Mouse (Mus musculus) urinary bladder, adult 18-20 months (tissue): ENCODE data around the gene Plcd3.

ENCODE experiments used
- DNase-seq, 2 experiments: peaks; one replicate each; pipeline ENCODE4 v3.0.0; 2022; ENCODE audit warnings: low spot score in 2 of 2, mixed read lengths in 2 of 2

Plcd3 gene

GRCm38 (mm10) chr11:103101481-103101865, at the start of gene Plcd3, which contains the start of gene Acbd4:
Gene Plcd3 (minus strand): TSS chr11:103101658.
Gene Acbd4 (plus strand): TSS chr11:103101682.
- DNase-seq, result peak; percentile 85 to 87

DNA sequence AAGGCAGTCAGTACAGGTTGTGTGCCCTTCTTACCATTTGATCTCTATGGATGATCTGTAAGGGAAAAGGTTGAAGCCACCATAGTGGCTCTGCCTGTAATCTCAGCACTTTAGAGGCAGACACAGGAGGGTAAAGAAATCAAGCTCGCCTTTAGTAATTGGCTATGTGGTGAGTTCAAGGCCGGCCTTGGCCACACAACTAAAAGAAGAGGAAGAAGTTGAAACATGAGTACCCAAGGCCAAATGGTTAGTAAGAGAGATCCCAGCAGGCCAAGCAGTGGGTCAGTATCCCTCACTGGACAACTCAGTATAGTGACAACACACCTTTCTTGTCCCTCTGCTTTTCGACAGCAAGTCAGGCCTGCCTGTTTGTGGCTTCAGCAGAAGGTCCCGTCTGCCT, 48.3 kb upstream of the Plcd3 start:
- DNase-seq, result no peak

DNA sequence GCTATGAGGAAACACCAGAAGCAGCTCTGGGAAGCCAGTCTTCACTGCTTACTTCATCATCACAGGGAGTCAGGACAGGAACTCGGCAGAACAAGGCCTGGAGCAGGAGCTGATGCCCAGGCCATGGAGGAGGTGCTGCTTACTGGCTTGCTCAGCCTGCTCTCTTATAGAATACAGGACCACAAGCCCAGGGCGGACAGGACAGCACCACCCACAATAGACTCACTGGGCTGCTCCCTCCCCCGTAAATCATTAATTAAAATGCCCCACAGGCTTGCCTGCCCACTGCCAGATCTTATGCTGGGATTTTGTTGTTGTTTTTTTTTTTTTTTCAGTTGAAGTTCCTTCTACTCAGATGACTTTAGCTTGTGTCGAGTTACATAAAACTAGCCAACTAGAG, 46.3 kb upstream of the Plcd3 start:
- DNase-seq, result no peak

GRCm38 (mm10) chr11:103146386-103146785, 44.9 kb upstream of the Plcd3 start:
- DNase-seq, result no peak

GRCm38 (mm10) chr11:103144309-103145285, 43.1 kb upstream of the Plcd3 start:
- peak in 1 of 2 experiments; percentile 12 for DNase-seq

- DNase-seq, result peak; percentile 12 to 41
These were observed 41.2 kb upstream of the Plcd3 start for GRCm38 (mm10) chr11:103142441-103143182.

GRCm38 (mm10) chr11:103141944-103142255, 40.4 kb upstream of the Plcd3 start:
- DNase-seq, result no peak

GRCm38 (mm10) chr11:103141101-103141943, 39.9 kb upstream of the Plcd3 start:
- peak; percentile 49 to 66 for DNase-seq

DNA sequence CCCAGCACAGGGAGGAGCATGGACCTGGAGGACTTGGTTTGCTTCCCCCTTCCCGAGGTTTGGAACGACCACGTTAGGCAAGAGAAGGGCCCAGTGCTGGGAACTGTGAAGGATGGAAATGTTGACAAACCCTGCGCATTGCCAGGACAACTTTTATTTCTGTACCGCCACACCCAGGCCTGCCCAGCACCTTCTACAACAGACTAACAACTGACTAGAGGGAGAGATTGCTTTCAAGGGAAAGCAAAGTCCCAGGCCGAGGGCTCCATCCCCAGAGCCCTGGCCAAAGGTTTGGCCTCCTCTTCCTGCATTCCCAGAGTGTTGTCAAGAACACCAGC, 39.3 kb upstream of the Plcd3 start:
- peak in 1 of 2 experiments; percentile 14 for DNase-seq

GRCm38 (mm10) chr11:103139951-103140762, 38.7 kb upstream of the Plcd3 start:
- no peak for DNase-seq

DNA sequence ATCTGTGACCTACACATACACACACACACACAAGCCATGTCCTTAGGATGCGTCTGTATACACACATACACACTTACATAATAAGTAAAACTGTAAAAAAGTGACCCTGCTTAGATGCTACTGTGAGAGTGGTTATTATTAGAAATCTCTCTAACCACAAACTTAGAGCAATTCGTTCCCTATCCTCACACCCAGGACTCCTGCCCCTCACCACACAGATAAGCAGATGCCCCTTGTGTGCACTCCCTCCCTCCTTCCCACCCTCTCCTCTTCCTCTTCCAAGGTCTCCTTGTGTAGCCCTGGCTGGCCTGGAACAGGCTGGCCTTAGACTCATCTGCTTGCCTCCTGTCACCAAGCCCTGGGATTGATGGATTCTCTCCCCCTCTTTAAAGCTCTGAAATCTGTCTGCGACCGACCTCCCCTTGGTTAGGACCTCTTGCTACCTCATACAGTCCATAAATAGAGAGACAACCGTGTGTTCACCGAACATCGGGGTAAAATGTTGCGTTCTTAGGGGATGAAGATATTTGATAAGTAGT, 34.6 kb upstream of the Plcd3 start:
- no peak for DNase-seq

- DNase-seq, result no peak
These were observed 32.8 kb upstream of the Plcd3 start for GRCm38 (mm10) chr11:103134221-103134620.

DNA sequence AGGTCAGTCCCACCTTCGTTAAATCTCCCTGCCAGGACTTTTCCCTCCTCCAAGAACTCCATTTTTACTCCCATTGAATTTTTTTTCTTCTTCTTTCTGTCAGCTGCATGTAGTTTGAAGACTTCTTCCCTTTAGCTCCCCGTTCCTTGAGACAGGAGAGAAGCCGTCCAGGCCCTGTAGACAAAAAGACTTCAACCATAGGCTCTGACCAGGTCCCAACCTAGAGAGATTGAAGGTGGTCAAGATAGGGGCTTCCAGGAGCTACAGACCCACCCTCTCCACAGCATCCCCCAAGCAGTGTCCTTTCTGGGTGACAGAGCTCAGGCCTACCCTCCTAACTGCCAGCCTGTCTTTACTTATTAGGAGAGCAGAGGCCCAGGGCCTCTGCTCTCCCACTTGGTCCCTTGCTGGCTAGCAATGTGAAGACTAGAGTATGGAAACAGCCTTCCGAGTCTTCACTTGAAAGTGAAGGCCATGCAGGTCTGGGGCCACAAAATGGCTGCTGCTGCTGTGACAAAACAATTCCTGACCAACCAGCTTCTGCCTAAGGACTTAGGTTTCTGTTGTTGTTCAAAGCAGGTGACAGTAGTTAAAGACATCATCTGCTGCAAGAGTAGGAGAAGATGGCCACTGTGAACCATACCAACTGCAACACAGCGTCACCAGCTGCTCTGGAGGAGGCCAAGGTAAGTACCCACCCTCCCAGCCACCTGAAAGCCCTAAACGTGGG, 32.2 kb upstream of the Plcd3 start:
- no peak for DNase-seq

DNA sequence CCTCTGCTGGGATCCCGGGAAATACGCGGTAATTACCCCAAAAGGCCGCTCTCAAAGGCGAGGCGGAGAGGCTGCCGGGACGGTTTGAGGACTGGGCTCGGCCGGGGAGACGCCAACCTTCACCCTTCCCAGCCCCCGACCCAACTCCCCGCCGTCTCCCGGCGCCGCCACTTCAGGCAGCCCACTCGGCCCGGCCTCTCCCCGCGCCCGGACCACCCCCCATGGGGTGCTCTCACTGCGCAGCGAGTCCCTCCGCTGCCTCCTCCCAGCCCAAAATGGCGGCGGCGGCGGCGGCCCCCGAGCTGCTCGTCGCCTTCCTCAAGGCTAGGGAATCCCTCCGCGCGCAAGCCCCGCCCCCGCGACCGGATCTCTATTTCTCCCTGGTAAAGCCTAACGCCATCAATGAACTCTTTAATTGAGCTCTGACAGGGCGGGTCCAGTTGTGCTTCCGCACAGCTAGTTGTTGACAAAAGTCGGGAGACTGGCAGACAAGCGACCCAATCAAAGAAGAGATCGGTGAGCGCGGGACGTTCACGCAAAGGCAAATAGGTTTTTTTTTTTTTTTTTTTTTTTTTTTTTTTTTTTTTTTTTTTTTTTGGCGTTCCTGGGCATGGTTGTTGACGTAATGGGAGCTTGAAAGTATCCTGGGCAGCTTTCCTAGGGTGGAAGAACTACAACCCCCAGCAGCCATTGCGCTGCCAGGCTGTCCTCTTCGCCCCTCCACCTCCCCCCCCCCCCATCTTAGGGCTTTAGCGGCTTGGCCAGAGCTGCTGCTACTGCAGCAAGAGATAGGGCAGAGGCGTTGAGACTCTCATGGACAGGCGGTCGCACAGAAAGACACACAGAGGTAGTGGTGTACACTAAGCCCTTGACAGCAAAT, 31.4 kb upstream of the Plcd3 start:
- peak; percentile 99 to 100 for DNase-seq

DNA sequence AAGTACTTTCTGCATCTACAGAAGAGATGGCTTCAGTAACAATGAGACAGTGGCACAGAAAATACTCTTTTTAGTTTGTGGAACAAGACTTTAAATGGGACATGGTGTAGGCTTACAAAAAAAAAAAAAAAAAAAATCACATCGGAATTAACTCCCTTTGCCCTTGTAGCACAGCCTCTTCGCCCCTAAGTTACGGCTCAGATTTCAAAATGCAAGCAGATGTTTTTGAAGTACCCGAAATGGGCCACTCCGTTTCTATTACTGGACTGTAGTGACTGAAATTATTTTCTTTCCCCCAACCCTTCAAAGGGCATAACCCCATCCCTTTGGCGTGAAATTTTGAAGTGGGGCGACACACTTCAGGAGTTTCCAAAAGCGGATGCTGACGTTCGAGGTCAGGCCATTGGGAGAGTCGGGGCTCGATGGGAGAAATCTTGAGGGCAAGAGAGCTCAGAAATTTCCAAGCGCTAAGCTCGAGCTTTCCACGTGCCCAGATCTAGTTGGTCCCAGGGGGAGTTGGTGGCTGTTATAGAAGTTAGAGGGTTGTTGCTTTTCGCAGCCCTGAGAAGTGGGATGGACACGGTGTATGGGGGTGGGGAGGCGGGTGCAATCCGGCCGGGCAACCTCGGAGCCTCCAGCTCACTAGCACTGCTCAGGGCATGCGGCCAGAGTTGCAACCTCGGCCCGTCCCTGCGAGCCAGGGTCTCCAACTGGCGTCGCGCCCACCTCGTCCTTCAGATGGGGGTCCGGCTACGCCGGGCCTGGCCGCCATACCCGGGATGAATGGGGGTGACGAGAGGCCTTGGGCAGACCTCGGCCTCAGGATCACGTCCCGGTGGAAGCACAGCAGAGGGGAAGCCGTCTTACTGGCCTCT, 30.5 kb upstream of the Plcd3 start, which contains the start of gene Hexim2:
TSS of gene Hexim2 (plus strand) at position 729 of the 875 bp plus-strand sequence.
- peak; percentile 45 to 72 for DNase-seq

GRCm38 (mm10) chr11:103120315-103120714, 18.9 kb upstream of the Plcd3 start:
- no peak for DNase-seq

GRCm38 (mm10) chr11:103119609-103120008, 18.2 kb upstream of the Plcd3 start:
- DNase-seq, result no peak

GRCm38 (mm10) chr11:103118866-103119265, 17.4 kb upstream of the Plcd3 start:
- no peak for DNase-seq
